Mouse (Mus musculus) gastrocnemius, postnatal 14 days (tissue): ENCODE results near the gene Rcc1. TPM values are rescaled to one million over a fixed set of nuclear protein-coding genes. Genes with fewer than 3 reads are reported as not detected.
A peak's percentile ranks its signal among the peaks of the same experiment; 100 is the strongest.
"Not testable (repeated sequence)": the region's sequence is repeated elsewhere in the genome, so short reads cannot be mapped to it uniquely, and the experiment has no call there.

ENCODE experiments used
- DNase-seq: peaks from one replicate; pipeline ENCODE4 v3.0.0; 2021; ENCODE audit warnings: mixed read lengths
- intact Hi-C: fragments of 180-260 bp; cut with DNase I; formaldehyde crosslinking; loops from one replicate; pipeline ENCODE4 v1.15.1; 2025; ENCODE audit warnings: low total_unique reads
- total RNA-seq, 2 experiments: library from RNA; stranded (reverse); gene quantifications; 2 replicates each; pipeline ENCODE4 v1.2.3; 2021

The Rcc1 gene
- total RNA-seq, 2 experiments from 2014 or later: 7.5 to 9.1 TPM

DNA sequence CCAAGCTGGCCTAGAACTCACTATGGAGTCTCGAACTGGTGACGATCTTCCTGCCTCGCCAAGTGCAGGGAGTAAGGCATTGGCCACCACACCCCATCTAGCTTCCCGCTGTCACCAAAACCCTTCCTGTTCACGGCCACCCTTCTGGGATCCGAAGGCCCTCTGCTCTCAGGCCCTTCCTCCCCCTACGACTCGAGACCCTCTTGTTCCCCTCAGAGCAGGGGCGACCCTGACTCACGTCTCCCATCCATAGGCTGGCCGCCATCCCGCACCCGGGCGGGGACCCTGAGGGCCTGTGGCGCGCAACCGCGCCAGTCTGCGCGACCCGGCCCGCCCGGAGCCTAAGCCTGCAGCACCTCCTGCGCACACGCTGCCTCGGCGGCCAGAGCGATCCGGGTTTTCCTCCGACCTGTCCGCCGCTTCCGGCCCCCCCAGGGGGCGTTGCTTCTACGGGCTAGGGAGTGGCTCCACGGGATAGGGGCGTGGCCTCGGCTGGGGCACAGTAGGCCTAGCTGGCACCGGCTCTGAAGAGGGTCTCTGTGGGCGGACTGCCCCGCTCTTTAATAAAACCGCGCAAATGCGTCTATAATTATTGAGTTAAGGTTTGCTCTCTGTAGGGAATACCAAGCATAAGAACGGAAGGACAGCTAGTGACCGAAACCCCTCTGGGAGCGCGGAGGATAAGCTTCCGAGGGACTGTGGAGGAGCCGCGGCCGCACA, 24.1 kb downstream of the Rcc1 start, which contains the start of gene Trnau1ap:
Gene Trnau1ap, minus strand, starts transcription at position 424 of the 720 bp plus-strand sequence.
- intact Hi-C loops: no loop called here
- DNase-seq: peak; percentile 91

DNA sequence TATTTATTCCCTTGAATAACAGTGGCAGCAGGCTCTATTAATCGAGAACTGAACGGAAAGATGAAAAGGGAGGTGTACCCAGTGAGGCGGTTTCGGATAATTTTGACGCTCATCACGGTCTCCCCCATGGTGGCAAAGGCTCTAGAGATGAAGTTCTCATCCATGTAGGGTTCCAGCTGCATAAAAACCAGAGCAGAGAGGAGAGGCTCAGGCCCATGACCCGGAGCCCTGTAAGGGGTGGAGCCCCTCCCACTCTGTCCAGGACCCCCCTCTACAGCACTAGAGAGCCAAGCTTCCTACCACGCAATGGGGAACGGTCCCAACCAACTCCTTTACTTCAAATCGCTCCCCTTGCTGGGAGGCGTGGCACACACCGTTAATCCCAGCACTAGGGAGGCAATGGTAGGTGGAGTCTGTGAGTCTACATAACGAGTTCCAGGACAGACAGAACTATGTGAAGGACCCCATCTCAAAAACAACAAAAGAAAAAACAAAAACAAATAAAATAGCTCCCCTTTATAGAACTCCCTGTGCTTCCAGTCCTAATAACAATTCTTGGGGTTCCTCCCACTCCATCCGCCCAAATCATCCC, 24.9 kb downstream of the Rcc1 start:
- intact Hi-C loops: no loop called here

GRCm38 (mm10) chr4:132326481-132326880, 26.9 kb downstream of the Rcc1 start:
- DNase-seq: no peak
- intact Hi-C loops: no loop called here

More for the DNA sequence above, 24.9 kb downstream of the Rcc1 start:
- no peak for DNase-seq

DNA sequence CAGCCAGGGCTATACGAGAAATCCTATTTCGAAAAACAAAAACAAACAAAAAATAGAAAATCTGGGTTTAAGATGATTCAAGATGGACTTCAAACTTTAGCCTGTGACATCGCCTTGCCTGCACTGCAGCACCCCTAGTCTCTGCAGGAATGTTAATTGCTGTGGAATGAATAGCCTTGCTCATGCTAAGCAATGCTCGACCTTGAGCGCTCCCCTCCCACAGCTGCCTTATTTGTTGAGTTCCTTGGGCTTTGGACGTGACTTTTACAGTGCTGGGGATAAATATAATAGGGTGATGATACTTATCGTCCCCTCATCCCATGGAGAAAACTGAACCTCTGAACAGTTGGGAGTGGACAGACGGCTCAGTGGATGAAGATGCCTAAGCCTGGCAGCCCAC, 37.7 kb downstream of the Rcc1 start:
- no peak for DNase-seq
- intact Hi-C loops: no loop called here

GRCm38 (mm10) chr4:132312627-132313026, 40.8 kb downstream of the Rcc1 start:
- DNase-seq: no peak
- intact Hi-C loops: no loop called here

GRCm38 (mm10) chr4:132311801-132312200, 41.6 kb downstream of the Rcc1 start:
- intact Hi-C loops: no loop called here
- no peak for DNase-seq

GRCm38 (mm10) chr4:132311209-132311608, 42.2 kb downstream of the Rcc1 start:
- no peak for DNase-seq
- intact Hi-C loops: no loop called here

GRCm38 (mm10) chr4:132309849-132310472, 43.4 kb downstream of the Rcc1 start:
- intact Hi-C loops: no loop called here
- DNase-seq: peak; percentile 39

DNA sequence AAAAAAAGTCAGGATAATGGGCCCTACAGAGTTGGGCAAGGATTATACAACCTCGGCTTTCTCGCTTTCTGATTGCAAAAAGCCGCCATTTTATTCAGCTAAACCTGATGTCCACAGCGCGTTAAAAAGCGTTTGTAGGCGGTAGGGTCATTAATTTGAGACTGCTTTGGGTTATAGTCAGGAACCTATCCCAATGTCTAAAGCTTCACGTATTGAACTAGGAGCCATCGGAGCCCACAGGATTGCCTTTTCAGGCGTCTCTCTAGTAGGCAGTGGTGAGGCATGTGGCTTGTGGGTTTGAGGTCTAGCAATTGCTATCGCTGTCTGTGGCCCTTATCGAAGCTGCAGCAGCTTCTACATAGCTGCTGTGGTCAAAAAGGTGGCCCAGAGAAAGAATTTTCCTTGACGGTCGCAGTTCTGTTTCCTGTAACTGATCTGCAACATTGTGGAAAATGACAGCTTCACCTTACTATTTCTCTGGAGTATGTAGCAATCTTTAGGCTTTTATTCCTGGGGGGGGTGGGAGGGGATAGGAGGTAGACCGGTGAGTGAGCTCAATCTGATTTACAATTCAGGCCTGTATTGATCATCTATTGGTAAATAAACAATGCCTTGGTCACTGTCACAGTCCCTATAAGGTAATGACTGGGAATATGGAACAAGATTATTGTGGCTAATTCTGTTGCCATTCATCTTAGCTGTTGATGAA, 44.1 kb downstream of the Rcc1 start:
- no peak for DNase-seq
- intact Hi-C loops: no loop called here

DNA sequence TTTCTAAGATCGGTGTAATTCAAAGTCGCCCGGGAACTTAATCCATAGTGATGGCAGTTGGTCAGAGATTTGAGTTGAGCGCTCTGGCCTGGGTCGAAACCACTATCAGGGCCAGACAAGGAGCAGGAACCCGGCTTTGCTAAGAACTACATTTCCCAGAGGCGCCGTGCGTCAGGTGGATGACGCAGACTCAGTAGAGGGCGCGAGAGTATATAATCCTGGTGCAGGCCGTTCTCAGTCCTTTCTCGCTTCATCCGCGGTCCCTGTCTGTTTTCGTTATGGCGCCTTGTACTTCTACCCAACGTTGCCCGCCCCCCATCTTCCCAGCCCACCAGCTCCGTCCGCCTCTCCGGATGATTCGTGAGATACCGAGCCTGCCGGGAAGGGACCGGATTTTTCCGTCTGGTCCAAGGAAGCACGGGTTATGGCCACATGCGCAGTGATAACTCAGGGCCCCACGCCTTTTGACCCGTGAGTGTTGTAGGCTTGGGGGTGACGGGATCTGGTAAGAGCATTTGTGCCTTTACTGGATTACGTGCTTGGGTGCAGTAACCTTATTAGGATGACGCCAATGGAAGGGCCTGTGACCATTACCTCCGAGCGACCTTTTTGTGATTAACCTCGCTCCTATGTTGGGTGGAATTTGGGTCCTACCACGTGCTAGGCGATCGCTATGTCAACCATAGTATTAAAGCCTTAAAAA, 44.8 kb downstream of the Rcc1 start:
- intact Hi-C loops: no loop called here
- DNase-seq: peak; percentile 89

- intact Hi-C loops: no loop called here
- DNase-seq: no peak
These were observed 47.4 kb downstream of the Rcc1 start for GRCm38 (mm10) chr4:132306004-132306403.

- intact Hi-C loops: no loop called here
- DNase-seq: no peak
These were observed 48.1 kb downstream of the Rcc1 start for GRCm38 (mm10) chr4:132305276-132305675.

DNA sequence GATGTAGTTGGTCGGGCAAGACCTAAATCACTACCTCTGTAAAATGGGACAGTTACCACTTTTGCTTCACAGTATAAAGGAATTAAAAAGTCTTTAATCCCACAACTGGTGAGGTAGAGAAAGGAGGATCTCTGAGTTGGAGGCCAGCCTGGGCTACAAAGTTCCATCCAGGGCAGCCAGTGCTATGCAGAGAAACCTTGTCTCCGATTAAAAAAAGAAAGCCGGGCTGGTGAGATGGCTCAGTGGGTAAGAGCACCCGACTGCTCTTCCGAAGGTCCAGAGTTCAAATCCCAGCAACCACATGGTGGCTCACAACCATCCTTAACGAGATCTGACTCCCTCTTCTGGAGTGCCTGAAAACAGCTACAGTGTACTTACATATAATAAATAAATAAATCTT, 49.9 kb downstream of the Rcc1 start:
- intact Hi-C loops, DNase-seq: not testable (repeated sequence)

DNA sequence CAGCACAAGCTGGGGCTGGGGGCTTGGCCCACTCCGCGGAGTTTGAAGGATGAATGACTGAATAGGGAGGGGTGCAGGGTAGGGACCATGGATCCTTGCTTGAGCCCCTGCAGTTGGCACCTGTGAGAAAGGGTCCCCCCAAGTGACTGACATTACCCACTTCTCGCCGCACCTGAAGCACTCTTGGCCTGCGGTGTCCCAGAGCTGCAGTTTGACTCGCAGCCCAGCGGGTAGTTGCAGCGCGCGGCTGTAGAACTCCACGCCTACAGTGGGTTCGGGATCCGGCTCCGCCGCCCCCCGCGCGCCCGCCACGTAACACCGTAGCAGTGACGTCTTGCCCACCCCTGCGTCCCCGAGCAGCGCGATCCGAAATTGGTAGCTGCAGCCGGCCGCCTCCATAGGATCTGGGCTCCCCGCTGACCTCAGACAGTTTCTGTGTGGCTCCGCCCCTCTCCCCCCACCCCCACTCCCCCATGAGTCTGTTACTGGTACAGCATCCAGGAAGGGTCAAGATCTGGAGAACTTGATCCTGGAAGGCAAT, 50.4 kb downstream of the Rcc1 start, which contains the start of gene Rab42:
Gene Rab42, minus strand, starts transcription at position 447 of the 541 bp plus-strand sequence.
- peak; percentile 54 for DNase-seq
- intact Hi-C loops: no loop called here

DNA sequence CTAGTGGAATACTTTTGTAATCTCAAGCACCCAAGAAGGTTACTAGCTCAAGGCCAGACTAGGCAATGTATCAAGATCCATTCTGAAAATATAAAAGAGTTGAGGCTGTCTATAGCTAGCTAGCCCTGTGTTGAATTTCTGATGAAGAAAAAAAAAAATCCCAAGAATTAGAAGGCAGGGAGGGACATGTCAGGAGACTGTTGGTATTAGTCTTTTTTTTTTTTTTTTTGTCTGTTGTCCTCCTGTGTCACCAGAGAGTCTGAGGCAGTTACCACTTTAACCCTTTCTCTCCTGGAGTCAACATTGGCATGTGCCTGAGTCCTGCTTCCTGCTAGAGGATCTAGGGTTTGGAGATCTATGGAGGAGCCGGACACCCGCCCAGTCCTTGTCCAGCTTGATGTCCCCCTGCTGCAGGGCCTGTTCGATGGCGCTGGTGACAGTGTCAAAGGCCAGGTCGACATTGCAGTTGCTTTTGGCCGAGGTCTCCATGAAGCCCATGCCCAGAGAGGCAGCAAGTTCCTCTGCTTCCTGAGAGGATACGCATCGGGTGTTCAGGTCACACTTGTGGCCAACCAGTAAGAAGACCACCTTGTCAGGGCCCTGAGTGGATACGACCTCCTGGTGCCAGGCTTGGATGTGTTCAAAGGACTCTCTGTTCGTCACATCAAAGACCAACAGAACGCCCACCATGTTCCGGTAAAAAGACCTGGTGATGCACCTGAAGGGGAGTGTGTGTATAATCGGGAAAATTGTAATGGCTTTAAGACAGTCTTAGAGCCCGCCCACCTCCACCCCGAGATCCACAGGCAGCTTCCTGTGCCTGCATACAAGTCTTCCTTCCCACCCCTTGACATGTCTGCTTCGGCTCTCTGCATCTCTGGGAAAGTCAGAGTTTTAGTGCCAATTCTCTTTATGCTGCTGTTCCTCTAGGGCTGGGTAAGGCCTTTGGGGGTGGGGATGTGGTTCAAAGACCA, 51.2 kb downstream of the Rcc1 start:
- no peak for DNase-seq
- intact Hi-C loops: no loop called here

- intact Hi-C loops: no loop called here
- peak; percentile 49 for DNase-seq
These were observed 51.9 kb downstream of the Rcc1 start for GRCm38 (mm10) chr4:132301486-132301885.

GRCm38 (mm10) chr4:132299849-132300248, 53.6 kb downstream of the Rcc1 start:
- intact Hi-C loops: loop anchor here (10.0 kb wide), 2 partner anchors 115 to 215 kb away; partner anchors contain the start of gene Sesn2

More at GRCm38 (mm10) chr4:132299849-132300248, 53.6 kb downstream of the Rcc1 start:
- DNase-seq: no peak
